Mouse (Mus musculus): Measurements from ENCODE around the gene Zbtb46.
A peak's percentile ranks its signal among the peaks of the same experiment; 100 is the strongest.

The Zbtb46 gene

GRCm38 (mm10) chr2:181403722-181404121 is 55.5 kb downstream of the Zbtb46 start:
- DNase-seq (ENCODE audit: low read depth, low spot score) = no peak

GRCm38 (mm10) chr2:181401497-181401896 is 57.7 kb downstream of the Zbtb46 start:
- no peak for DNase-seq (ENCODE audit: low read depth, low spot score)

- DNase-seq (ENCODE audit: low read depth, low spot score) = no peak
These were observed 61.9 kb downstream of the Zbtb46 start for GRCm38 (mm10) chr2:181397207-181397761.

GRCm38 (mm10) chr2:181394086-181394485 is 65.1 kb downstream of the Zbtb46 start:
- DNase-seq (ENCODE audit: low read depth, low spot score) = no peak

GRCm38 (mm10) chr2:181392600-181393213 is 66.5 kb downstream of the Zbtb46 start:
- peak; percentile 69 for DNase-seq (ENCODE audit: low read depth, low spot score)

GRCm38 (mm10) chr2:181391541-181391940 is 67.7 kb downstream of the Zbtb46 start:
- no peak for DNase-seq (ENCODE audit: low read depth, low spot score)

- DNase-seq (ENCODE audit: low read depth, low spot score) = no peak
These were observed 68.2 kb downstream of the Zbtb46 start for GRCm38 (mm10) chr2:181391022-181391421.

- no peak for DNase-seq (ENCODE audit: low read depth, low spot score)
These were observed 68.9 kb downstream of the Zbtb46 start for GRCm38 (mm10) chr2:181390136-181390870.

GRCm38 (mm10) chr2:181386663-181387210 is 72.5 kb downstream of the Zbtb46 start:
- DNase-seq (ENCODE audit: low read depth, low spot score) = no peak

- DNase-seq (ENCODE audit: low read depth, low spot score) = peak; percentile 54
These were observed 73.3 kb downstream of the Zbtb46 start for GRCm38 (mm10) chr2:181385885-181386284.

GRCm38 (mm10) chr2:181384919-181385391 is 74.3 kb downstream of the Zbtb46 start:
- no peak for DNase-seq (ENCODE audit: low read depth, low spot score)

GRCm38 (mm10) chr2:181384463-181384862 is 74.8 kb downstream of the Zbtb46 start:
- no peak for DNase-seq (ENCODE audit: low read depth, low spot score)

- DNase-seq (ENCODE audit: low read depth, low spot score) = no peak
These were observed 77.5 kb downstream of the Zbtb46 start for GRCm38 (mm10) chr2:181381631-181382306.

- DNase-seq (ENCODE audit: low read depth, low spot score) = no peak
These were observed 78.1 kb downstream of the Zbtb46 start for GRCm38 (mm10) chr2:181381107-181381506.

- no peak for DNase-seq (ENCODE audit: low read depth, low spot score)
These were observed 79.0 kb downstream of the Zbtb46 start for GRCm38 (mm10) chr2:181380251-181380650.

- DNase-seq (ENCODE audit: low read depth, low spot score) = no peak
These were observed 79.4 kb downstream of the Zbtb46 start, which contains the start of gene Lime1 for GRCm38 (mm10) chr2:181379778-181380177. TSS of gene Lime1 (plus strand) at chr2:181380078.

- DNase-seq (ENCODE audit: low read depth, low spot score) = no peak
These were observed 80.5 kb downstream of the Zbtb46 start for GRCm38 (mm10) chr2:181378701-181379100.

GRCm38 (mm10) chr2:181377230-181377629 is 82.0 kb downstream of the Zbtb46 start:
- no peak for DNase-seq (ENCODE audit: low read depth, low spot score)

GRCm38 (mm10) chr2:181375787-181376186 is 83.4 kb downstream of the Zbtb46 start:
- no peak for DNase-seq (ENCODE audit: low read depth, low spot score)

- DNase-seq (ENCODE audit: low read depth, low spot score) = no peak
These were observed 89.2 kb downstream of the Zbtb46 start for GRCm38 (mm10) chr2:181370001-181370400.

GRCm38 (mm10) chr2:181365655-181366075 is 93.6 kb downstream of the Zbtb46 start:
- DNase-seq (ENCODE audit: low read depth, low spot score) = no peak

Measured in telencephalon, adult 2 months (tissue).